Mouse (Mus musculus): ENCODE measurements around the gene Cox5a.

GRCm38 (mm10) chr9:57575577-57575976, 54.5 kb downstream of the Cox5a start:
- TF ChIP-seq POLR2A (IDR thresholded peaks at IDR 0.05; ENCODE audit: control insufficient read depth, extremely low read depth, insufficient read depth, low read length, poor library complexity) (no peak), CTCF (IDR thresholded peaks at IDR 0.05; ENCODE audit: borderline replicate concordance, control insufficient read depth, extremely low read depth, insufficient read depth, low read length, poor library complexity) (no peak)
